Mouse (Mus musculus) natural killer cell, adult 2 months (primary cell): ENCODE results near the gene Nap1l1.
"Not testable (repeated sequence)": the region's sequence is repeated elsewhere in the genome, so short reads cannot be mapped to it uniquely, and the experiment has no call there.

ENCODE experiments used
- DNase-seq, 2 experiments: peaks; one replicate each; pipeline ENCODE4 v3.0.0; 2022; ENCODE audit warnings: low spot score in 2 of 2

The Nap1l1 gene

DNA sequence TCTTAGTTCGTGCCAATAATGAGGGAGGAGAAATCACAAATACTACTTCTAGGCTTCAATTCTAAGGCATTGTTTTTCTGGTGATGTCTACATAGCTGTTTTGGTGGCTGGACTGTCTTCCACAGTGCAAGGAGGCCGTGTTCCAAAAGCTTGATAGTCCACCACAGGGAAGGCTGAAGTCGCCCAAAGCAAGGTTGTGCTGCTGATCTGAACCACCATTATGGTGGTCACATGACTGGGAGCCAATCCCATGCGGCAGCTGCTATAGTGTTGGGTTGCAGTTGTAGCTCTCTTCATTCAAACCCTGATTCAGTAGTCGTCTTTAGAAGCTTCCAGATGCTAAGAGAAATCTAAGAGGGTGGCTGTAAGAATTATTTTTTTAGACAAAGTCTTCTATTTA, 6.6 kb downstream of the Nap1l1 start:
- DNase-seq: no peak

DNA sequence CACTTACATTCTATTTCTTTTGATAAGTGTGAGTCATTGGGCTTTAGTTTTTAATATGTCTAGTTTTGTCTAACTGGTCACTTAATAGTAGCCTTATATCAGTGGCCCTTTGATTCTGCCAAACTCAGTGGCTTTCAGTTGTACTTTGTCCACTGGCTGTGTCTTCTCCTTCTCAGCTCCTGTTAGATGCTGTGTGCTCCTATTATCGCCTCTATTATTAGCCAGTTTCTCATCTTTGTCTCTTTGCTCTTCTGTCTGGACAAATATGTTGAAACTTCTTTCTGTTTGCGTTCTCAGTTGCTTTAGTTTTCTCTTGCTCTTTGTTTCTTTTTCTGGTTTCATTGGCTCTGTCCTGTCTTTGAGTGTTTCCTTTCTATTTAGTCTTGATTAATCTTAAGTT, 9.6 kb downstream of the Nap1l1 start:
- no peak for DNase-seq

DNA sequence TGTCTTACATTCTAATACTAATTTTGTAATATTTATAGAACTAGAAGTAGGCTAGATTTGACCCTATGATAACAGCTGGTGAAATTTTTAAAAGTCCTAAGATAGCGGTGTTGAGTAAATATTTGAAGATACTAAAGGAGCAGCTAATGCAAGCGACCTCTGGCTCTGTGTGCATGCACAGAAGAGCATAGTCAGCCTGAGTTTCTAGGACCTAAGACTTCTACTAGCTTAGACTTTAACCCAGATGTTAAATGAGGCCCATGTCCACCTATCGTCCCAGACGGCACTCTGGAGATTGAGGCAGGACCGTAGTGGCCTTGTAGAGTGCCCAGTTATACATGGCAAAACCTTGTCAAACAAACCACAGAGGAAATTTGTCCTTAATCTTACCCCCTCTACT, 11.1 kb downstream of the Nap1l1 start:
- no peak for DNase-seq

DNA sequence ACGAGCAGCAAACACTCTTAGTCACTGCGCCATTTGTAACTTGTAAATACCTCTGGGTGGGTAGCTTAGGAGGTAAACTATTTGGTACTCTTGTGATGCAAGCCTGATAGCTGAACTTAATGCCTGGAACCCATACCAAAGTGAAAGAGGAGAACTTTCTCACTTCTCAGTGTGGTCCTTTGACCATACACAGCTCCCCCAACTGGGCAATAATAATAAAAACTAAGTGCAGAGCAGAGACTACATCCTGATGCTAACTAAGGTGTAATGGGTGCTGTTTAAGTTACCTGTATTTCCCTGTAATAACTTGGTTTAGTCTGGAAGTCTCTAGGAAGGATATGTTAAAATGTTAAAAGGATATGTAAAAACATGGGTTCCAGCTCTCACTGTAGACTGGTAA, 15.8 kb downstream of the Nap1l1 start:
- DNase-seq: no peak

DNA sequence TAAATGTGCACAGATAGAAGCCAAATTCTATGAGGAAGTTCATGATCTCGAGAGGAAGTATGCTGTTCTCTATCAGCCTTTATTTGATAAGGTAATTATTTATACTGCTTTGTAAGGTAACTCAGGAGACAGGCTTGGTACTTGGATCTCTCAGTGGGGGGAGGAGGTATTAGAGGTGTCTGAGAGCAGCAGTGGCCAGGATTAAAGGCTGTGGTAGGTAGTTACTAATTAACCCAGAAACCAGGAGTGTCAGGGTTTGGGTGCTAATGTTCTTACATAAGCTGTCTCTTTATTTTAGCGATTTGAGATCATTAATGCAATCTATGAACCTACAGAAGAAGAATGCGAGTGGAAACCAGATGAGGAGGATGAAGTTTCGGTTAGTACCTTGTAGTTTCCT, 17.1 kb downstream of the Nap1l1 start:
- DNase-seq: not testable (repeated sequence)

DNA sequence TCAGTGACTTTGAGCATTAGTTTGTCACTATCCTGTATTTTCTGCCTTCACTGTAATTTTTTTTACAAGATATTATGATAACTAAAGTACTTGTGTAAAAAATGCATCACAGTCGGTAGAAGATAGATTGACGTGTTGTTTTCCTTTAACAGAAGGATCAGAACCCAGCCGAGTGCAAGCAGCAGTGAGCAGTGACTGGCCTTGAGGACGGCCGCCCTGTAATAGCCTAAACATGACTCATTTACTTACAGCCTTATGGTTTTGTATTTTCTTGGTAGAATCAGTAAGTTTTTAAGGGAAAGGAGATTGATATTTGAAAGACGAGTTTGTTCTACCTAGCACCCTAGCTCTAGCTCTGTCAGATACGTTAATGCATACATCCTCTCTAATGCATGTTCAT, 22.9 kb downstream of the Nap1l1 start:
- no peak for DNase-seq

DNA sequence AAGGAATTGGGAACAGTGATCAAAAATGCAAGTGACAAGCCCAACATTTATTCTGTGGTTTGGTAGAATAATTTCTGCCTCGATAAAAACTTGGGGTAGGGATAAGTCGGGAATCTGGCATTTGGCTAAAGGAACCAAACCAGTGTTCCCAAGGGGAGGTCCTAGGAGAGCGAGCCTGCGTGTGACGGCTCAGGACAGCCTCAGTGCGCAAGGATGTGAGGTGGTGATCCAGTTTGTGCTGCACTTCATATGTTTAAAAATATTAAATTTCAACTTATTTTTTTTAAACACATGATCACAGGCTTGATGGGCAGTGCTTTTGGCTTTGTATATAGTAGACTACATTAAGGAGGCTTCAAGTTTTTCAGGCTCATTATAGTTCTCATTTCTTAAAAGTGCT, 26.9 kb downstream of the Nap1l1 start:
- DNase-seq: no peak

DNA sequence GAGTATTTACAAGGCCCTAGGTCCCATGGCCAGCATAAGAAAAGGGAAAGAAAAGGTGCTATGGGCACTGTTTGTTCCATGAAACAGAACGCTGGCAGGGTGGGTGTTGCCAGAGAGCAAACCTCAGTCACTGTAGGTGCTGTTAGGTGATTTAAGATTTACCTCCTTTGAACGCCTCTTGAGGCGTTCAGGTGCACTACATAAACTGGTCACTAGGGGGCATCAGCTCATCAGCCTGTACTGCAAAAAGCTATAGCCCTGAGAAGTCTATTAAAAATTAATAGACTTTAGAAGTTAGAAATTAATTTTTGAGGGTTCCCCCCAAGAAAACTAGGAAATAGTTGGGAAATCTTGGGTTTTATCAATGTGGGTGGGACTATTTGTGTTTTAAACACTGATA, 30.0 kb downstream of the Nap1l1 start:
- peak; percentile 68 to 79 for DNase-seq

DNA sequence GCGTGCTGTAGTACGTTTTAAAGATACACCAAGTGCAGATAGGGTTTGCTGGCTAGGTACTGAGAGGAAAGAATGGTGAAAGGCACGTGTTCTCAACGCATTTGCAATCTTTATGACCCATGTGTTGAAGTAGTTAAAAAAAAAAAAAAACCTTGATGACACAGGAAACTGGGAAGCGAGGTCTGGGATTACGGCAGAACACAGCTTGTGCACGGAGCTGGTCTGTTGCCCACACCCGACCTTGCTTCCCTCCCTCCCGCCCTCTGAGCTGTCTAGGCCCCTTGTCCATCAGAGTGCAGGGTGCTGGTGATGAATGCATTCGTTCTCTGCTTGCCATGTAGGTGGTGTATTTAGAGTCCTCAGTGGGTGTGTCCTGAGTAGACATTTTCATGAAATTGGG, 30.7 kb downstream of the Nap1l1 start:
- no peak for DNase-seq

DNA sequence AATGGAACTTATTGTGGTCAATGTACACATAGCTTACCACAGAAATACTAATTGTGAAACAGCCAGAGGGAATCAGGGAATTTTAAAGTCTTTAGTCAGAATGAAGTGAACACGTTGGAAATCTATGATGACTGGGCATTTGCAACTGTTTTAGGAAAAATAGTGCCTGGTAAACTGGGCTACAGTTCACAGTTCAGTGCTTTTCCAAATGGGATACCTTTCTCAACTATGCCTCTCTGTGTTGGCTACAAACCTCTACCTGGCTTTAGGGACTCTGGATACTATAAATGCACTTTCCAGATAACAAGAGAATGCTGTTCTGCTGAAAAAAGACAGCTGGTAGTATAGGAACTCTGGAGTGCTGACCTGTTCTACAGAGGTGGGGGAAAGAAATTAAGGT, 31.6 kb downstream of the Nap1l1 start:
- no peak for DNase-seq

DNA sequence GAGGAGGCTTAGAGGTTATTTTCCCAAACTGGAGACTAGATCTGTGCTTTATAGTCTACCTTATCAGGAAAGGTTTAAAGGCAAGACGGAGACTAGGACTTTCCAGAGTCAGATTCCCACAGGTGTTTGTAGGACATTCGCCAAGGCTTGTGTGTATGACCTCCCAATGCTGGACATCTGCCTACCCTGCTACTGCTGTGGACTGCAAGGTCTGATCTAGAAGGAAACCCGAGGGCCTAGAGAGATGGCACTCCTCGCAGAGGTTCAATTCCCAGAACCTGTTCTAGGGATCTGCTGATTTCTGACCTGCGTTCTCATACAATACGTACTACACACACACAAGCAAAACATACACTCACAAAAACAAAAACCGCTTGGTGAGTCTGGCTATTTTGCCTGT, 32.4 kb downstream of the Nap1l1 start:
- no peak for DNase-seq

DNA sequence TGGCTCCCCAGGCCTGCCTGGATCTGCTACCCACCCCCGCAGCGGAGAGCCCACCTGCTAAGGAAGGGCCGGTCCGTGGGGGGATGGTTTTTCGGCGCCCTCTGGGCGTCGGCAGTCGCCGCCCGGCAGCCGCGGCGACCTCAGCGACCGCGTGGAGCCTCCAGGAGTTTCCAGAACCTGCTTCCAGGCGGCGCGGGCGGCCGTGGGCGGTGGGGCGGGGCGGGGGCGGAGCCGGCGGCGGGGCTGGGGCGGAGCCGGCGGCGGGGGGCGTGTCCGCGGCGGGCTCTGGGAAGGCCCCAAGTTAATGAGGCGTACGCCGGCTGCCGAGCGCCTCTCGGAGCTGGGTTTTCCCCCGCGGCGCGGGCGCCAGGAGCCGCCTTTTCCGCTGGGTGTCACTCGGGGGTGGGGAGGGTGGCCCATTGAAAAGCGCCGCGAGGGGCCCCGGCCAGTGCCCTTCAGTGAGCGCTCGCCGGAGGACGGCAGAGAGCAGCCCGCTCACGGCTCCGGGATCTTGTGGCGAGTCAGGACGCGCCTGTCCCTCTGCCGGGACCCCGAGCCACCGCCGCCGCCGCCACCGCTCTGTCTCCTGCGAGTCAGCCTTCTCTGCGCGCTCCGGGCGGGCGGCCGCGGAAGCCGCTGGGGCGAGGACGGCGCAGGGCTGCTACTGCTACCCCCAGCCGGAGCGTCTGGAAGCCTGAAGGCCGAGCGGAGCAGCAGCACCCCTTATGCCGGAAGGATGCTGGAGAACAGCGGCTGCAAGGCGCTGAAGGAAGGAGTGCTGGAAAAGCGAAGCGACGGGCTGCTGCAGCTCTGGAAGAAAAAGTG, 33.3 kb downstream of the Nap1l1 start, which contains the start of gene Phlda1:
Phlda1 (plus strand) TSS at position 186 of the 825 bp plus-strand sequence.
- DNase-seq: peak; percentile 92 to 93

DNA sequence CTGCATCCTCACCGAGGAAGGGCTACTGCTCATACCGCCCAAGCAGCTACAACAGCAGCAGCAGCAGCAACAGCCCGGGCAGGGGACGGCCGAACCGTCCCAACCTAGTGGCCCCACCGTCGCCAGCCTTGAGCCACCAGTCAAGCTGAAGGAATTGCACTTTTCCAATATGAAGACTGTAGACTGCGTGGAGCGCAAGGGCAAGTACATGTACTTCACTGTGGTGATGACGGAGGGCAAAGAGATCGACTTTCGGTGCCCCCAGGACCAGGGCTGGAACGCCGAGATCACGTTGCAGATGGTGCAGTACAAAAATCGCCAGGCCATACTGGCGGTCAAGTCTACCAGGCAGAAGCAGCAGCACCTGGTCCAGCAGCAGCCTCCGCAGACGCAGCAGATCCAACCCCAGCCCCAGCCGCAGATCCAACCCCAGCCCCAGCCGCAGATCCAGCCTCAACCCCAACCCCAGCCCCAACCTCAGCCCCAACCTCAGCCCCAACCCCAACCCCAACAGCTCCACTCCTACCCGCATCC, 34.0 kb downstream of the Nap1l1 start:
- no peak for DNase-seq

DNA sequence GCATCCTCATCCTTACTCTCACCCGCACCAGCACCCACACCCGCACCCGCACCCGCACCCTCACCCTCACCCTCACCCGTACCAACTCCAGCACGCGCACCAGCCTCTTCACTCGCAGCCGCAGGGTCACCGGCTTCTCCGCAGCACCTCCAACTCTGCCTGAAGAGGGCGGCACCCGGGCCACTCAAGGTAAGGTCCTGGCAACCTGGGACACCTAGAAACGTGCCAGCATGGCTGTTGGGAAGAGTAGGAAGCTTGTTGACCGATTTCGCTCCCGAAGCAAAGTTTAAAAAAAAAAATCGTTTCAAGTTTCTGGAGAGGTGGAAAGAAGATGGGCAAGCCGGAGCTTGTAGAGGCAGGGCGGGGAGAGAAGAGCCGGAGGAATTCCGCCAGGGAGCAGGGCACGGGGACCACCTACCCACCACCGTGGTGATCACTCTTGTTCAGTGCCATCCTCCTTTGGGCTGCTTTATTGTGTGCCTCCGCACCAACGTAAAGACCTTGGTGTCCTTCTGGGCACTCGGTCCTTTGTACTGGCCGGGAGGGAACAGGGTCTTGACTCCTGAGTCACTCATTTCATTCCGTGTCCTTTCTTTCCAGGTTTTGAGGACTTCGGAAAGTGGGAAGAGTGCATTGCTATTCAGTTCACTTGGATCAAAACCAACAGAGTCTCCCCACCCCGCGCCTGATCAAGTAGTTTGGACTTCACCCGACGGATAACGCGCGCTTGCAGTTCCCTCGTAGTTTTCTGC, 34.6 kb downstream of the Nap1l1 start:
- peak; percentile 32 to 59 for DNase-seq

DNA sequence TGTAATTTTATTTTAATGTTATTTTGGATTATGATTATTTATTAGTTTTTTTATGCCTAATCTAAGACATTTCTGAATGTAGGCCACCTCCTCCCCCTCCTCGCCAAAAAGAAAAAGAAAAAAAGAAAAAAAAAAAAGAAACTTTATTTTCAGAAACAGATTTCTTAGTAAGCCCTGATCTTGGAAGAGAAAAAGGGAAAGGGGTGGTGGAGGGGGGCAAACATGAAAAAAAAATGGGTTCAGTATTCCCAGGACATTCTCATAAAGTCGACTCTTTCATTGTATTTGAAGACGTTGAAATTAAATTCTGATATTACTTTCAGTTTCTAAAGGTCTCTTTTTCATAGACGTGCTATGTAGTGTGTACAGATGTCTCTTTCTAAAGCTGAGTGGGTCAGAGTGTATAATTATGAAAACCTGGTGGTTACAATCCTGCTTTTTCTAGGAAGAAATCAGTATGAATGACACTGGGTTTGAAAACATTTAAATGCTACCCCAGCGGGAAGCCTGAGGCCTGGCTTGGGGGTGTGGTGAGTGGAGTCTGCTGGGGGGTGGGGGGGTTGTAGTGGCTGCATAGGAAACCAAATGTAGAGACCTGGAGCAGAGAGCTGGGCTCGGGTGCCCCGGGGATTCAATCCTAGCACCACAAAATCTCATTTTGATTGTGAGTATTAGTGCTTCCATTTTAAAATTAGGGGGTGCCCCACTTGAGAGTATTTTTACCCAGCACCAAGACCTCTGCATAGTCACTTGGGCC, 35.5 kb downstream of the Nap1l1 start:
- DNase-seq: no peak

DNA sequence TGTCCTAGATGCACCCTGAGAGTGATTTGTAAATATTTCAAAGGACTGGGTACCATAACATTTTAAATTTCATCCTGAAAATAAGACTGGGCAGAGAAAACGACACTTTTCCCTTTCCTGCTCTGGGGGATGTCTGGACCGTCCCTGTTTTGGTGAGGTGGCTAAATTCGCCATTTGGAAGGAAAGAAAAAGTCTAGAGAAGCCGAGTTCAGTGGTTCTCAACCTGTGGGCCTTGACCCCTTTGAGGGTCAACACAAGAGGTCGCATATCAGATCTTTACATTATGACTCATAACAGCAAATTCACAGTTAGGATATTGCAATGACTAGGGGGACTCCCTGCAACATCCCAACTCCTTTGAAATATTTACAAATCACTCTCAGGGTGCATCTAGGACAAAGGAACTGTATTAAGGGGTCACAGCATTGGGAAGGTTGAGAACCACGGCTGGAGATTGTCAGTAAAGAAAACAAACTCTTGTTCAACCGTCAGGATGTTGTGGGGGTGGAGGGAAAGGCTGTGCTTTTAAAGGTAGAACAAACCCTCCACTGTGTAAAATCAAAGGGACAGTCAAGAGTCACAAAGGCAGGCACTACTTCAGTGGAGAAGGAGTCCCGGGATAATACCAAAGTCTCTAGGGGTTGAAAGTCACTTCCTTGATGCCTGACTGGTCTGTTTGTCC, 36.2 kb downstream of the Nap1l1 start:
- DNase-seq: no peak

DNA sequence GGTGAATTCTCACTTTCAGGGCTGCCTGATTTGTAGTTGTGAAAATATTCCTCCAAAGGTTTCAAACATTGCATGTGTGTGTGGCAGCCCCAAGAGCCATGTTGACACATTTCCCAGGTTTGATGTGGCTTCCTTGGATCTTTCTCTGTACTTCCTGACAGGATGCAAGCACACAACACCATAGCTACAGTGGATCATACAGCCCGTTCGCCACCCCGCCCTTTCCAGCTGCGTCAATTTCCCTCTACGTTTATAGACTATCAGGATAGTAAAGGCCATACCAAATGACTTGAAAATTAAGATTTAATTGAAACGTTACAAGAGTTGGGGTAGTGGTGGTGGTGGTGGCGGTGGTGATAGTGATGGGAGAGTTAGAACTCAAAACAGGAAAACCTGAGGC, 37.0 kb downstream of the Nap1l1 start:
- DNase-seq: no peak

DNA sequence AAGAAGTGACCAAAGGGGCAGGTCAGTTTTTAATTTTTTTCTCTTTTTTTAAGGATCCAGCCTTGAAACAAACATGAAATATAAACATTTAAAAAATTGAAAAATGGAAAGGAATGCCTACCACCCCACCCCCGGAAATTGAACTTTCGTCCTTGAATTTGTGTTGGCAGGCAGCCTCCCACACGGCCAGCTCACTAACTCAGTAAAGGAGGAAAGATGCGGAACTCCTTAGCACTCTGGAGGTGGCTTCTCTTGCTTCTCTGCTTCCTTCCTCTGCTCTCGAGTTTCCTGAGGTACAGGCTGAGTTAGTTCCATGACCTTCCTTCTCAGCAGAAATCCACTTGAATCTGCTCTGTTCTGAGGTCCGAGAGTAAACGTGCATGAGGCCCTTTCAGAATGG, 37.8 kb downstream of the Nap1l1 start:
- no peak for DNase-seq

DNA sequence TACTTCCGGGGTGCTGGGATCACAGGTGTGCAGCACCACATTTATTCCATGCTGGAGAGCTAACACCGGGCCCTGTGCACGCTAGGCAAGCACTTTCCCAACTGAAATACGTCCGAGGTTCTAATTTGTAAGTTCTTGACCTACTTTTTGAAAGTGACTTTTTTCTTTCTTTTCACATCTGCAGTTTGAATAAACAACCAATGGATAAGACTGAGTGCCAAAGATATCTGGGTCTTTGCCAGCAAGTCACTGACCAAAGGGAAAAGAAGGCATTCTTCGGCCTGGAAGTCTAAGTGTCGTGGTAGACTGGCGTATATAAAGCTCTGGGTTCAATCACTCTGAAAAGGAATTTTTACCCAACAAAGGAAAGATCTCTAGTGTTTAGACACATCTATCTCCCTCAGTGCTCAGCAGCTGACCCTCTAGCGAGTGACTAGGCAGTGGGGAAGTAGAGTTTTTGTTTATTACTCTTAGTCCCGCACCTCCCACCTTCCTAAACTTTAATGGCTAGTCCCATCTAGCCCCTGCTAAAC, 39.1 kb downstream of the Nap1l1 start:
- no peak for DNase-seq

DNA sequence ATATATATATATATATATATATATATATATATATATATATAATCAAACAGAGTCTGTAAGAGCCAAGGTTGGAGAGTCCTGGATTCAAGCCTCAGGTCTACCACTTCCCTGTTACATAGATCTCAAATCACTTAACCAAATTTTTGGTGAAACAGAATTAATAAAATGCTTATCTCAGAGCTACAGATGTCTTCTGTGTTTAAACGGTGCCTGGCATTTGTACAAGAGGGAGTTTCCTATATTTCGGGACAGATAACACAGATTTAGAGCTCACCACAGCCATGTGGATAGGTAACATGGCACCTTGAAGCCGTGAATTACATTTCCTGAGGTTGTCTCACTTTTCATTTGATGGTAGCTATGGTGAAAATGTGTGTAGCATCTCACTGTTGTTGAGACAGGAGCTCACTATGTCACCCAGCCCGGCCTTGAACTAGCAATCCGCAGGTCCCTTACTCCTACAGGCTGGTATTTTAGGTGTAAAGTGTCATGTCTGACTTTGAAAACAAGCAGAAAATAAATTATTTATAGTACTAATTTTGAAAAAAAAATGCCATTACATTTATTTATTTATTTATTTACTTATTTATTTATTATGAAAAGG, 41.4 kb downstream of the Nap1l1 start:
- no peak for DNase-seq
